Mouse (Mus musculus) G1E (cell line): ENCODE data around the gene Dhx32.

Source experiments
- CTCF ChIP-seq: IDR thresholded peaks from 2 replicates; pipeline ENCODE4 v1.5.1; 2012; ENCODE audit warnings: low read depth, low read length, inconsistent platforms, mixed read lengths
- GATA1 ChIP-seq: IDR thresholded peaks from 2 replicates; pipeline ENCODE4 v1.6.1; 2012; ENCODE audit warnings: borderline replicate concordance, low read length, inconsistent platforms, mixed read lengths
- POLR2AphosphoS5 ChIP-seq: IDR thresholded peaks from 2 replicates; pipeline ENCODE4 v1.6.1; 2012; ENCODE audit warnings: low read depth, low read length, inconsistent platforms; ENCODE audit not compliant: insufficient replicate concordance
- TAL1 ChIP-seq: conservative IDR thresholded peaks from 2 replicates; pipeline ENCODE4 v1.6.1; 2012; ENCODE audit warnings: low read depth, low read length, inconsistent platforms, mixed read lengths

DNA sequence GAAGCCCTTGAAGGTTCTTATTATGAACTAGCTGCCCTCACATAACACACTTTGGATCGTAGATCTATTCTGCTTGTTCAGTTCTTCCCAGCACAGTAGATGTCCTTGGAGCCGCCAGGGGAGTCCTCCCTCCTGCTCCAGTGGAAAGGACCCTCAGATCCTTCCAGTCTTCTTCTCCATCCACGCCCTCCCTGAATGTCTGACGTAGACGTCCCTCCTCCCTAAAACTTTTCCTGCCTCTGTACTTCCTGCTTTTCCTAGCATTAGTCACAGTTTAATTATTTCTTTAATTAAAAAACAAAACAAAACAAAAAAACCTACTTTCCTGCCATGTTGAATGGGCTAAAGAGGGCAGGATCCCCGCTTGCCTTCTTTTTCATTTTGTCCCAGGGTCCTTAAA lies 535 bp downstream of the Dhx32 start:
- TF ChIP-seq CTCF = no peak
- no peak for TF ChIP-seq GATA1
- no peak for TF ChIP-seq TAL1
- TF ChIP-seq POLR2AphosphoS5 = no peak
